ENCODE assay signal across 9 mouse cellular contexts in genomic region chr6:127766641-127767200, GRCm38 (mm10). TPM values are rescaled to one million over a fixed set of nuclear protein-coding genes. Genes with fewer than 3 reads are reported as not detected.
DNase-seq lines count a peak whose midpoint lies in the region; ATAC-seq and TF ChIP-seq lines count a peak whose summit lies in the region.
"Had no signal": no experiment of that assay in that cellular context is flagged by ENCODE, and none has a peak within 500 bp of the region (broad histone marks: within the 10 kb centered on the region; RNA-seq: fewer than 3 reads in every experiment).

No protein-coding gene starts in this region.

- H3K9ac ChIP-seq in hindbrain, embryonic 12.5 days: peak overlapping the region; percentile 81
- no peak overlapping the region for H3K9ac ChIP-seq in limb, embryonic 14.5 days (ENCODE audit: low read depth, low read length, severe bottlenecking)
- H3K9ac ChIP-seq in stomach, embryonic 15.5 days: no peak overlapping the region
- no peak overlapping the region for H3K9ac ChIP-seq in liver, postnatal 0 days (replicated peaks)

- peak overlapping the region; percentile 90 for H3K27ac ChIP-seq in hindbrain, embryonic 12.5 days
- H3K27ac ChIP-seq in limb, embryonic 14.5 days (replicated peaks; ENCODE audit: low read depth, low read length): no peak overlapping the region
- H3K27ac ChIP-seq in stomach, embryonic 15.5 days: no peak overlapping the region
- no peak overlapping the region for H3K27ac ChIP-seq in liver, postnatal 0 days (ENCODE audit: low read depth)
- H3K27ac ChIP-seq: macrophage had no signal

- peak overlapping the region; percentile 78 for H3K4me3 ChIP-seq in hindbrain, embryonic 12.5 days
- H3K4me3 ChIP-seq in limb, embryonic 14.5 days (replicated peaks; ENCODE audit: low read length): no peak overlapping the region; the same call in 1 of the 2 replicates
- H3K4me3 ChIP-seq in stomach, embryonic 15.5 days (replicated peaks): peak overlapping the region; percentile 2; the same call in 1 of the 2 replicates
- no peak overlapping the region for H3K4me3 ChIP-seq in liver, postnatal 0 days (ENCODE audit: low read depth, low read length)

- no peaks in the 10 kb centered on the region for H3K9me3 ChIP-seq in hindbrain, embryonic 12.5 days (replicated peaks)
- H3K9me3 ChIP-seq in limb, embryonic 14.5 days (ENCODE audit: control insufficient read depth, low read length): no peaks in the 10 kb centered on the region
- H3K9me3 ChIP-seq in stomach, embryonic 15.5 days: no peaks in the 10 kb centered on the region
- H3K9me3 ChIP-seq in liver, postnatal 0 days (ENCODE audit: low read length): no peaks in the 10 kb centered on the region

- WGBS in hindbrain, embryonic 12.5 days: under 1% methylated on average over 28 of the region's 28 CpGs
- under 1% methylated on average over 28 of the region's 28 CpGs for WGBS in limb, embryonic 14.5 days
- under 1% methylated on average over 28 of the region's 28 CpGs for WGBS in stomach, embryonic 15.5 days
- 2% methylated on average over 27 of the region's 28 CpGs for WGBS in liver, postnatal 0 days (ENCODE audit: insufficient replicate concordance)

- no peak for TF ChIP-seq EP300 in liver, postnatal 0 days (IDR thresholded peaks at IDR 0.05; ENCODE audit: low read depth)

- no peak for TF ChIP-seq POLR2A in limb, embryonic 14.5 days (IDR thresholded peaks at IDR 0.05; ENCODE audit: borderline replicate concordance, extremely low read depth, insufficient read depth, insufficient read length)

- peak overlapping the region; percentile 89 for H3K4me2 ChIP-seq in hindbrain, embryonic 12.5 days (replicated peaks)
- H3K4me2 ChIP-seq in limb, embryonic 14.5 days (replicated peaks; ENCODE audit: low read depth, low read length, severe bottlenecking): peak overlapping the region; percentile 17
- peak overlapping the region; percentile 56 for H3K4me2 ChIP-seq in stomach, embryonic 15.5 days
- H3K4me2 ChIP-seq in liver, postnatal 0 days (ENCODE audit: low read depth, low read length): no peak overlapping the region

- TF ChIP-seq CTCF in liver, postnatal 0 days (IDR thresholded peaks at IDR 0.05; ENCODE audit: low read depth): no peak

- peaks cover 35% of the 10 kb centered on the region for H3K27me3 ChIP-seq in hindbrain, embryonic 12.5 days
- peaks cover 66% of the 10 kb centered on the region for H3K27me3 ChIP-seq in limb, embryonic 14.5 days (ENCODE audit: control insufficient read depth, insufficient read depth, low read length)
- peaks cover 70% of the 10 kb centered on the region for H3K27me3 ChIP-seq in stomach, embryonic 15.5 days (replicated peaks)
- H3K27me3 ChIP-seq in liver, postnatal 0 days (ENCODE audit: insufficient read depth, low read length): peaks cover 63% of the 10 kb centered on the region

- DNase-seq in frontal cortex, postnatal 36 days (ENCODE audit: low spot score in 2 of 2): peak; percentile 37 to 60
- no peak for DNase-seq in frontal cortex, postnatal 14 days (ENCODE audit: low spot score in 2 of 2)
- DNase-seq in cerebellum, postnatal 36 days: peak; percentile 36
- DNase-seq in limb, embryonic 14.5 days (ENCODE audit: low spot score): no peak
- DNase-seq in liver, postnatal 0 days: no peak
- DNase-seq in frontal cortex, postnatal 25 days (ENCODE audit: low spot score in 2 of 2): no peak

- H3K36me3 ChIP-seq in hindbrain, embryonic 12.5 days: no peaks in the 10 kb centered on the region
- H3K36me3 ChIP-seq in limb, embryonic 14.5 days (ENCODE audit: control insufficient read depth, insufficient read depth, low read length): no peaks in the 10 kb centered on the region
- H3K36me3 ChIP-seq in stomach, embryonic 15.5 days: no peaks in the 10 kb centered on the region
- H3K36me3 ChIP-seq in liver, postnatal 0 days (replicated peaks; ENCODE audit: insufficient read depth, low read length): no peaks in the 10 kb centered on the region

- H3K4me1 ChIP-seq in hindbrain, embryonic 12.5 days: peaks cover 52% of the 10 kb centered on the region
- H3K4me1 ChIP-seq in limb, embryonic 14.5 days (ENCODE audit: control insufficient read depth, insufficient read depth, low read length): peaks cover 10% of the 10 kb centered on the region; the same call in 1 of the 2 replicates
- peaks cover 15% of the 10 kb centered on the region; the same call in 1 of the 2 replicates for H3K4me1 ChIP-seq in stomach, embryonic 15.5 days
- peaks cover 2% of the 10 kb centered on the region; the same call in 1 of the 2 replicates for H3K4me1 ChIP-seq in liver, postnatal 0 days (ENCODE audit: insufficient read depth)

- peak; percentile 61 for ATAC-seq in hindbrain, embryonic 12.5 days (ENCODE audit: low FRiP score)
- no peak; the same call in 1 of the 2 replicates for ATAC-seq in limb, embryonic 14.5 days (ENCODE audit: low FRiP score, low read depth)
- no peak for ATAC-seq in stomach, embryonic 15.5 days (ENCODE audit: insufficient read depth, low FRiP score, low read depth)
- no peak for ATAC-seq in liver, postnatal 0 days

RNA-seq across cellular contexts. Expression of gene Prmt8, which starts 2.6 kb away (rescaled TPM):
- polyA plus RNA-seq in hindbrain, embryonic 12.5 days (2016; fragmentation: Nextera tagmentation; extraction: Ambion mirVana): 38.0 and 39.9 TPM in 2 replicates
- 0.19 and 0.31 TPM in 2 replicates for polyA plus RNA-seq in limb, embryonic 14.5 days (2012; rRNA removed)
- polyA plus RNA-seq in limb, embryonic 14.5 days (2014; fragmentation: Nextera tagmentation; extraction: Ambion mirVana): 0.17 and 0.34 TPM in 2 replicates
- 0.10 TPM in 1 of 2 replicates, not detected in the other for polyA plus RNA-seq in stomach, embryonic 15.5 days (2015; fragmentation: Nextera tagmentation; extraction: Ambion mirVana)
- not detected in 2 replicates for polyA plus RNA-seq in liver, postnatal 0 days (2015; fragmentation: Nextera tagmentation; extraction: Ambion mirVana)
- polyA plus RNA-seq: macrophage had no signal

Comparison
In these comparisons a context has a peak if more than half of its experiments do, and no peak if none do; other contexts are left out.
1. DNase-seq: peak in frontal cortex, postnatal 36 days (2 of 2) and cerebellum, postnatal 36 days (2 of 2); none in frontal cortex, postnatal 14 days (0 of 2), limb, embryonic 14.5 days (single experiment), liver, postnatal 0 days (single experiment) and frontal cortex, postnatal 25 days (0 of 2).
2. H3K4me3 ChIP-seq: peak in hindbrain, embryonic 12.5 days (single experiment) and stomach, embryonic 15.5 days (single experiment); none in limb, embryonic 14.5 days (single experiment) and liver, postnatal 0 days (single experiment).
3. RNA of gene Prmt8, which starts 2.6 kb away (polyA plus RNA-seq): 38.0 to 39.9 TPM in hindbrain, embryonic 12.5 days; 0.17 to 0.34 TPM in limb, embryonic 14.5 days, 0.10 TPM in stomach, embryonic 15.5 days and not detected in liver, postnatal 0 days; every median in the first group is over 10 times any median in the second.